Mouse (Mus musculus): ENCODE measurements around the gene Mtor. TPM values are rescaled to one million over a fixed set of nuclear protein-coding genes. Genes with fewer than 3 reads are reported as not detected.

Mtor gene
- 21.8 and 23.1 TPM in 2 replicates for polyA plus RNA-seq (2016; fragmentation: Nextera tagmentation; extraction: Ambion mirVana)

GRCm38 (mm10) chr4:148448179-148448852, at the start of gene Mtor:
Gene Mtor (plus strand): TSS chr4:148448611.
- WGBS, result under 1% methylated on average over 55 of the region's 56 CpGs
- Histone ChIP-seq H3K4me3 (peak within 1 kb of the TSS; percentile 100), H3K9me3 (replicated peaks) (no peaks in the 10 kb centered on the region), H3K4me1 (replicated peaks) (peaks cover 17% of the 10 kb centered on the region), H3K4me2 (peak within 1 kb of the TSS; percentile 74), H3K9ac (peak within 1 kb of the TSS; percentile 96), H3K27ac (ENCODE audit: poor library complexity, severe bottlenecking) (peak within 1 kb of the TSS; percentile 53), H3K27me3 (replicated peaks) (no peaks in the 10 kb centered on the region), H3K36me3 (peaks cover 14% of the 10 kb centered on the region)
- peak; percentile 94 for ATAC-seq (ENCODE audit: insufficient number of reproducible peaks, low FRiP score)

GRCm38 (mm10) chr4:148399437-148400094, 48.8 kb upstream of the Mtor start:
- ATAC-seq (ENCODE audit: insufficient number of reproducible peaks, low FRiP score), result no peak
- Histone ChIP-seq H3K4me3 (no peak overlapping the region), H3K4me2 (no peak overlapping the region), H3K9me3 (replicated peaks) (no peaks in the 10 kb centered on the region), H3K4me1 (replicated peaks) (peaks cover 6% of the 10 kb centered on the region), H3K27ac (ENCODE audit: poor library complexity, severe bottlenecking) (no peak overlapping the region), H3K27me3 (replicated peaks) (peaks cover 42% of the 10 kb centered on the region), H3K9ac (no peak overlapping the region), H3K36me3 (no peaks in the 10 kb centered on the region)
- WGBS, result 72% methylated on average over 9 of the region's 9 CpGs

GRCm38 (mm10) chr4:148403402-148403801, 45.0 kb upstream of the Mtor start:
- H3K27ac ChIP-seq (ENCODE audit: poor library complexity, severe bottlenecking), result no peak overlapping the region
- no peak overlapping the region for H3K4me3 ChIP-seq
- WGBS, result 16% methylated on average over 12 of the region's 12 CpGs
- H3K4me1 ChIP-seq (replicated peaks), result peaks cover 14% of the 10 kb centered on the region
- ATAC-seq (ENCODE audit: insufficient number of reproducible peaks, low FRiP score), result no peak
- H3K9me3 ChIP-seq (replicated peaks), result no peaks in the 10 kb centered on the region
- H3K9ac ChIP-seq, result no peak overlapping the region
- H3K4me2 ChIP-seq, result no peak overlapping the region
- H3K36me3 ChIP-seq, result no peaks in the 10 kb centered on the region
- H3K27me3 ChIP-seq (replicated peaks), result peaks cover 74% of the 10 kb centered on the region

- no peak for ATAC-seq (ENCODE audit: insufficient number of reproducible peaks, low FRiP score)
Observed at GRCm38 (mm10) chr4:148404748-148405147, 43.7 kb upstream of the Mtor start.

GRCm38 (mm10) chr4:148405255-148405788, 43.1 kb upstream of the Mtor start:
- Histone ChIP-seq H3K9me3 (replicated peaks) (no peaks in the 10 kb centered on the region), H3K36me3 (no peaks in the 10 kb centered on the region), H3K4me2 (peak overlapping the region; percentile 18; the same call in 1 of the 2 replicates), H3K4me3 (no peak overlapping the region), H3K4me1 (replicated peaks) (peaks cover 14% of the 10 kb centered on the region), H3K9ac (no peak overlapping the region), H3K27ac (ENCODE audit: poor library complexity, severe bottlenecking) (no peak overlapping the region), H3K27me3 (replicated peaks) (peaks cover 88% of the 10 kb centered on the region)
- ATAC-seq (ENCODE audit: insufficient number of reproducible peaks, low FRiP score), result no peak
- WGBS, result 15% methylated on average over 13 of the region's 13 CpGs

More at GRCm38 (mm10) chr4:148404748-148405147, 43.7 kb upstream of the Mtor start:
- Histone ChIP-seq H3K9ac (no peak overlapping the region), H3K4me3 (no peak overlapping the region), H3K27me3 (replicated peaks) (peaks cover 87% of the 10 kb centered on the region), H3K27ac (ENCODE audit: poor library complexity, severe bottlenecking) (no peak overlapping the region), H3K4me1 (replicated peaks) (peaks cover 14% of the 10 kb centered on the region), H3K4me2 (peak overlapping the region; percentile 18; the same call in 1 of the 2 replicates), H3K36me3 (no peaks in the 10 kb centered on the region), H3K9me3 (replicated peaks) (no peaks in the 10 kb centered on the region)
- 18% methylated on average over 11 of the region's 11 CpGs for WGBS

- 66% methylated on average over 10 of the region's 10 CpGs for WGBS
- no peak for ATAC-seq (ENCODE audit: insufficient number of reproducible peaks, low FRiP score)
- Histone ChIP-seq H3K4me2 (no peak overlapping the region), H3K9me3 (replicated peaks) (no peaks in the 10 kb centered on the region), H3K27ac (ENCODE audit: poor library complexity, severe bottlenecking) (no peak overlapping the region), H3K9ac (no peak overlapping the region), H3K36me3 (no peaks in the 10 kb centered on the region), H3K4me3 (no peak overlapping the region), H3K4me1 (replicated peaks) (peaks cover 14% of the 10 kb centered on the region), H3K27me3 (replicated peaks) (peaks cover 63% of the 10 kb centered on the region)
Observed at GRCm38 (mm10) chr4:148408256-148408975, 40.0 kb upstream of the Mtor start.

- 0 out of 2 replicates have a peak overlapping the region, but pooled peaks have one; percentile 1 for H3K4me2 ChIP-seq
- 11% methylated on average over 16 of the region's 16 CpGs for WGBS
- no peaks in the 10 kb centered on the region for H3K36me3 ChIP-seq
- no peaks in the 10 kb centered on the region for H3K9me3 ChIP-seq (replicated peaks)
- ATAC-seq (ENCODE audit: insufficient number of reproducible peaks, low FRiP score), result no peak
- peaks cover 55% of the 10 kb centered on the region for H3K27me3 ChIP-seq (replicated peaks)
- no peak overlapping the region for H3K4me3 ChIP-seq
- no peak overlapping the region for H3K9ac ChIP-seq
- no peak overlapping the region for H3K27ac ChIP-seq (ENCODE audit: poor library complexity, severe bottlenecking)
- H3K4me1 ChIP-seq (replicated peaks), result no peaks in the 10 kb centered on the region
Observed at GRCm38 (mm10) chr4:148415575-148415974, 32.8 kb upstream of the Mtor start.

- no peaks in the 10 kb centered on the region for H3K36me3 ChIP-seq
- ATAC-seq (ENCODE audit: insufficient number of reproducible peaks, low FRiP score), result no peak
- no peak overlapping the region for H3K27ac ChIP-seq (ENCODE audit: poor library complexity, severe bottlenecking)
- H3K9me3 ChIP-seq (replicated peaks), result no peaks in the 10 kb centered on the region
- no peak overlapping the region for H3K4me2 ChIP-seq
- no peaks in the 10 kb centered on the region for H3K4me1 ChIP-seq (replicated peaks)
- 34% methylated on average over 11 of the region's 11 CpGs for WGBS
- no peak overlapping the region for H3K9ac ChIP-seq
- no peak overlapping the region for H3K4me3 ChIP-seq
- peaks cover 55% of the 10 kb centered on the region for H3K27me3 ChIP-seq (replicated peaks)
Observed at GRCm38 (mm10) chr4:148417074-148417526, 31.3 kb upstream of the Mtor start.

- 69% methylated on average over 6 of the region's 6 CpGs for WGBS
- Histone ChIP-seq H3K27ac (ENCODE audit: poor library complexity, severe bottlenecking) (no peak overlapping the region), H3K36me3 (no peaks in the 10 kb centered on the region), H3K4me2 (no peak overlapping the region), H3K9me3 (replicated peaks) (no peaks in the 10 kb centered on the region), H3K27me3 (replicated peaks) (peaks cover 55% of the 10 kb centered on the region), H3K4me3 (no peak overlapping the region), H3K9ac (no peak overlapping the region), H3K4me1 (replicated peaks) (no peaks in the 10 kb centered on the region)
- no peak for ATAC-seq (ENCODE audit: insufficient number of reproducible peaks, low FRiP score)
Observed at GRCm38 (mm10) chr4:148417559-148417958, 30.9 kb upstream of the Mtor start.

GRCm38 (mm10) chr4:148426950-148427850, 21.2 kb upstream of the Mtor start:
- Histone ChIP-seq H3K9me3 (replicated peaks) (no peaks in the 10 kb centered on the region), H3K27me3 (replicated peaks) (no peaks in the 10 kb centered on the region), H3K36me3 (no peaks in the 10 kb centered on the region; the same call in 1 of the 2 replicates), H3K4me2 (no peak overlapping the region), H3K4me3 (no peak overlapping the region), H3K9ac (no peak overlapping the region), H3K27ac (ENCODE audit: poor library complexity, severe bottlenecking) (no peak overlapping the region), H3K4me1 (replicated peaks) (no peaks in the 10 kb centered on the region)
- ATAC-seq (ENCODE audit: insufficient number of reproducible peaks, low FRiP score), result no peak
- WGBS, result 76% methylated on average over 10 of the region's 10 CpGs
